In genomic region chr3:57625275-57625997, GRCm38 (mm10) we compare ENCODE assay signal across 8 mouse cellular contexts. TPM values are rescaled to one million over a fixed set of nuclear protein-coding genes. Genes with fewer than 3 reads are reported as not detected.
DNase-seq lines count a peak whose midpoint lies in the region; ATAC-seq lines count a peak whose summit lies in the region.

No protein-coding gene starts in this region.

- H3K36me3 ChIP-seq in hindbrain, embryonic 15.5 days = no peaks in the 10 kb centered on the region

- 0 out of 2 replicates have a peak, but pooled peaks cover 3% of the 10 kb centered on the region for H3K4me1 ChIP-seq in hindbrain, embryonic 15.5 days (replicated peaks)

- no peaks in the 10 kb centered on the region for H3K27me3 ChIP-seq in hindbrain, embryonic 15.5 days

- no peaks in the 10 kb centered on the region for H3K9me3 ChIP-seq in hindbrain, embryonic 15.5 days

- 12% methylated on average over 21 of the region's 21 CpGs for WGBS in hindbrain, embryonic 15.5 days

- H3K4me3 ChIP-seq in hindbrain, embryonic 15.5 days = peak overlapping the region; percentile 37

- H3K9ac ChIP-seq in hindbrain, embryonic 15.5 days = peak overlapping the region; percentile 14; the same call in 1 of the 2 replicates

- DNase-seq in R1 (ENCODE audit: low read depth, low spot score) = peak; percentile 87
- DNase-seq in cerebellum, postnatal 10 days = peak; percentile 85 to 89
- DNase-seq in frontal cortex, postnatal 25 days (ENCODE audit: low spot score in 2 of 2) = peak; percentile 64 to 70
- peak; percentile 34 to 86 for DNase-seq in layer of hippocampus, postnatal 25 days (ENCODE audit: extremely low spot score in 1 of 2, low spot score in 1 of 2)
- peak; percentile 85 for DNase-seq in lung, postnatal 25 days (ENCODE audit: low spot score)
- DNase-seq in retina, postnatal 1 day = peak; percentile 92
- DNase-seq in urinary bladder, postnatal 25 days (ENCODE audit: low spot score) = peak; percentile 78

- peak overlapping the region; percentile 77 for H3K4me2 ChIP-seq in hindbrain, embryonic 15.5 days

- peak; percentile 87 for ATAC-seq in hindbrain, embryonic 15.5 days (ENCODE audit: low FRiP score, low read depth)

- peak overlapping the region; percentile 12 for H3K27ac ChIP-seq in hindbrain, embryonic 15.5 days (replicated peaks)

RNA-seq across cellular contexts. Expression of gene Commd2, which starts 26.1 kb away (rescaled TPM):
- 64.2 and 65.2 TPM in 2 replicates for polyA plus RNA-seq in hindbrain, embryonic 15.5 days (2015; fragmentation: Nextera tagmentation; extraction: Ambion mirVana)
- 10 to 100 TPM; 19.5 to 21.6 TPM for total RNA-seq in layer of hippocampus, postnatal 25 days (2021)

RNA-seq across cellular contexts. Expression of gene Wwtr1, which starts 49.7 kb away (rescaled TPM):
- 7.7 and 8.0 TPM in 2 replicates for polyA plus RNA-seq in hindbrain, embryonic 15.5 days (2015; fragmentation: Nextera tagmentation; extraction: Ambion mirVana)
- total RNA-seq in layer of hippocampus, postnatal 25 days (2021) = 10 to 100 TPM; 14.4 to 14.7 TPM

Comparison
In these comparisons a context has a peak if more than half of its experiments do, and no peak if none do; other contexts are left out.
1. Peak in every context shown above with its lines: DNase-seq, ATAC-seq, H3K4me3 ChIP-seq and H3K27ac ChIP-seq.